Mouse (Mus musculus): ENCODE results near the gene Mtmr12. TPM values are rescaled to one million over a fixed set of nuclear protein-coding genes. Genes with fewer than 3 reads are reported as not detected.
"Not testable (repeated sequence)": the region's sequence is repeated elsewhere in the genome, so short reads cannot be mapped to it uniquely, and the experiment has no call there.

Gene Mtmr12
- total RNA-seq, 2 experiments from 2014 or later = 15.1 to 24.7 TPM

DNA sequence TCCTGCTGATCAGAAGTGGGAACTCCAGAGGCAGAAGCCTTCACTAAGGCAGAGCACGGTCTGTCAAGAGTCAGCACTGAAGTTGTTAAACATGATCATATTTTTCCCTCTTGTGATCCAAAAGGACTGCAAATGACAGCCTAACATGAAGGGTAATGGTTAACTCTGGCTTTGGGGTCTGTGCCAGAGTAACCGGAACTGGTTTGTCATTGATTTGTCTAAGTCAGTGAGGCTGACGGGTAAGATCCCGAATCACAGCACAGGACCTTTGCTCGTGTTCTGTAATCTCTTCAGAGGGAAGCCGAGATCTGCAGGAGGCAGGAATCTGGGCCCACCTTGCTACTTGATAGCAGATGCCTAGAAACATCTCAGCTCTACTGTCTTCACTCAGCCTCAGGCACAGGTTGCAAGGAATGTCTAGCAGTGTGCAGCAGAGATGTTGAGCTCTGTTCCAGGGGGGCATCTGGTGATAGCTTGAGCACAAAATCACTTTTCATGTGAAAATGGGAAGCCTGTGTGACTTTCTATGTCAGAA is 2.8 kb downstream of the Mtmr12 start:
- no peak for ATAC-seq (replicated peaks; ENCODE audit: low FRiP score, poor library complexity, severe bottlenecking)

DNA sequence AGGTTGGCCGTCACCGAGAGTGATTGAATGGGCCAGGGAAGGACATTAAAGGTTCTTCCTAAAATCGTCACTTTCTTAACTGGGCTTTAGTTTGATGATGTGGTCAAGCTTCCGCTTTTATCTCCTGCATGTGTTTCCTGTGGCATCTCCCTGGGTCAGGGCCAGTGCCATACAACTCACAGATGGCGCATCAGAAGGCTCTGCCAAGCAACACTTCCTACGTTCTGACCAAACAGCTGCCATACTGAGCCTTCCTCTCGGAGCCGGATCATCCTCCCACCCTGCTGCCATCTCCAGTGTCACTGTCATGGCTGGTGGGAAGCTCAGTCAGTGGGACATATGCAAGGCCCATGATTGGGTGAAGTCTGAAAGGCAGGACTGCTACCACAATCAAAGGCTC is 6.7 kb downstream of the Mtmr12 start:
- ATAC-seq (replicated peaks; ENCODE audit: low FRiP score, poor library complexity, severe bottlenecking) = no peak

DNA sequence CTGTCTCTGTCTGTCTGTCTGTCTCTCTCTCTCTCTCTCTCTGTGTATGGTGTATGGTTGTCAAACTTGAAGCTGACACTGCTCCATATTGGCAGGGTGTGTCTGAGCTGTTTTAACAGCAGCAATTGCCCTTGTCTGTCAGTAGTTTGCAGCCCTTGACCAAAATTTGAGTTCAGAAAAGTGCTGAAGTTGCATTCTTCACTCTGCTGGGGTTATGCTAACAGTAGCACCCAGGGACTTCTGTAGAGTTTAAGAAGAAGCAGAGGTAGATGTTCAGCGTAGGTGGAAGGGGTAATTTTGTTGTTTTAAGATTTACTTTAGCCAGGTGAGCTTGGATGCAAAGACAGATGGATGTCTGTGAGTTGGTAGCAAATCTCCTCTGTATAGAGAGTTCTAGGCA is 7.4 kb downstream of the Mtmr12 start:
- ATAC-seq (replicated peaks; ENCODE audit: low FRiP score, poor library complexity, severe bottlenecking) = no peak

DNA sequence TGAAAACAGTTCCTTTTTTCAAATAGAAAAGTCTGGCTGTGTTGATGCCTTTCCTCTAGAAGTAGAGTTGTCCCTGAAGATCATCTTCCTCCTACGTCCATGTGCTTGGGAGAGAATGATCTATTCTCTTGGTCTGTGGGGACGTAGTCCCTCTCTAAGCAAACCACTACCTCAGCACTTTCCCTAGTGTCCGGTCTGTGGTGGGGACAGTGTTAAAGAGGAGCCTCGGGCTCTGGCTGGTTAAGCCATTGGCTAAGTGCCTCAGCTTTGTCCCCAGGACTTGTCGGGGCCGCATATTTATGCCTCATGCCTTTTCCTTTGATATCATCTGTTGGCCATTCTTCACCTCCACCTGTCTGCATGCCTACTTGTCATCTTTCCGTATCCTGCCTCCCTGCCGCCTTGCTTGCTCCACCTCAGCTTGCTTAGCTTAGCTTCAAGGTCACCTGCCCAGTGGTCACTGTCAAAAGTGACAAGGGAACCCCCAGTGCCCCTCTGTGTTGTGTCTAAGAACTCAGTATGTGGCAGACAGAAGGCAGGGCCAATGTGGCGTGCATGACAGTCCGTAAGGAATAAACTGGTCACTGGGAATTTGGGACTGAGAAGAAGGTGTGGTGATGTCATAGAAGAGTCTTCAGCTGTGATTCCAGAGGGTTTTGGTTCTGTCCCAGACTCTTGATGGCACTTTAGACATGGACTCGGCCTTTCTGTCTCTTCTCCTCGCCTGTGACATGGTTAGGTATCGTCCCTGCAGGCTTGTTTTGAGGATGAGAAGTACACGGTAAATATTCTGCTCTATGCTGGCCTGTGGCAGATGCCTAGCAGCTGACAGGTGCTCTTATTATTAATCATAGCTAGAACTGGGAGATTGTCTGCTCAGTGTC is 9.9 kb downstream of the Mtmr12 start:
- no peak for ATAC-seq (replicated peaks; ENCODE audit: low FRiP score, poor library complexity, severe bottlenecking)

DNA sequence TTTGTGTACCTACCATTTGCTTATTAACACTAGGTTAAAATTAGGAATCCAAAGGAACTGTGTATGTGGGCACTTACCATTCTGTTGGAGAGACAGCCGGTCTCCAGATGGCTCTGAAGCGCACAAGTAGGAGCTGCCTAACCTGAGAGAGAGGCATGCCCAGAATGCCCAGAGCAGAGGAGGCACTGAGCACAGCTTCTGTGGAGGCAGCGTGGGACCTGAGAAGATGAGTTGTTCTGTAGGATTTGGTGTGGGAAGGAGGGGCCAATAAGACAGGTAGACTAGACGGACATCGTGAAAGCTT is 10.5 kb downstream of the Mtmr12 start:
- no peak for ATAC-seq (replicated peaks; ENCODE audit: low FRiP score, poor library complexity, severe bottlenecking)

GRCm38 (mm10) chr15:12216119-12216518 is 11.3 kb downstream of the Mtmr12 start:
- ATAC-seq (replicated peaks; ENCODE audit: low FRiP score, poor library complexity, severe bottlenecking) = no peak

DNA sequence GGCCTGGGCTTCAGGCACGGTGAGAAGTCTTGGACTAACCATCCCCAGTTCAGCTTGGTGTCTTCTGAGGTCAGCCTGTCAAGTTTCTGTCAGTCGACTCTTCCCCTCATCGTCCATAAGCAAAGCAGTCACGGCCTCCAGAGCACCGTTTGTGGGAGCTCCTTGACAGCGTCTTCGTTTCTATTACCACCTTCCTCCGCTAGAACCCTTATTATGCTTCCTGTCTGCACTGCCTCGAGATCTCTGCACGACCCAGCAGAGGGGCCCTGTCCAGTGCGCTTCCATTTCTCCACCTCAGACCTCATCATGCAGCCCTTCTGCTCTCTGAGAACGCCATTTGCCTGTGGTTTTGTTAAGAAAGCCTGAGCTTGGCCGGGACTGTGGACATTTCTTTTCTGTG is 12.0 kb downstream of the Mtmr12 start:
- no peak for ATAC-seq (replicated peaks; ENCODE audit: low FRiP score, poor library complexity, severe bottlenecking)

DNA sequence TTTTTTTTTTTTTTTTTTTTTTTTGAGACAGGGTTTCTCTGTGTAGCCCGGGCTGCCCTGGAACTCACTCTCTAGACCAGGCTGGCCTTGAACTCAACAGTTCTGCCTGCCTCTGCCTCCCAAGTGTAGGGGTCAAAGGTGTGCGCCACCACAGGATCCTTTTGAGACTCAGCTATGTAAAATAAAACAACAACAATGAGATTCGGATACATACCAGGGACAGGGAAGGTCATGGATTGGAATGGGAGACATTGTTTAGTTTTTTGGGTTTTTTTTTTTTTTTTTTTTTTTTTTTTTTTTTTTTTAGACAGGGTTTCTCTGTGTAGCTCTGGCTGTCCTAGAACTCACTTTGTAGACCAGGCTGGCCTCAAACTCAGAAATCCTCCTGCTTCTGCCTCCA is 12.5 kb downstream of the Mtmr12 start:
- not testable (repeated sequence) for ATAC-seq (replicated peaks; ENCODE audit: low FRiP score, poor library complexity, severe bottlenecking)

- ATAC-seq (replicated peaks; ENCODE audit: low FRiP score, poor library complexity, severe bottlenecking) = no peak
Observed at GRCm38 (mm10) chr15:12217849-12218248, 13.0 kb downstream of the Mtmr12 start.

DNA sequence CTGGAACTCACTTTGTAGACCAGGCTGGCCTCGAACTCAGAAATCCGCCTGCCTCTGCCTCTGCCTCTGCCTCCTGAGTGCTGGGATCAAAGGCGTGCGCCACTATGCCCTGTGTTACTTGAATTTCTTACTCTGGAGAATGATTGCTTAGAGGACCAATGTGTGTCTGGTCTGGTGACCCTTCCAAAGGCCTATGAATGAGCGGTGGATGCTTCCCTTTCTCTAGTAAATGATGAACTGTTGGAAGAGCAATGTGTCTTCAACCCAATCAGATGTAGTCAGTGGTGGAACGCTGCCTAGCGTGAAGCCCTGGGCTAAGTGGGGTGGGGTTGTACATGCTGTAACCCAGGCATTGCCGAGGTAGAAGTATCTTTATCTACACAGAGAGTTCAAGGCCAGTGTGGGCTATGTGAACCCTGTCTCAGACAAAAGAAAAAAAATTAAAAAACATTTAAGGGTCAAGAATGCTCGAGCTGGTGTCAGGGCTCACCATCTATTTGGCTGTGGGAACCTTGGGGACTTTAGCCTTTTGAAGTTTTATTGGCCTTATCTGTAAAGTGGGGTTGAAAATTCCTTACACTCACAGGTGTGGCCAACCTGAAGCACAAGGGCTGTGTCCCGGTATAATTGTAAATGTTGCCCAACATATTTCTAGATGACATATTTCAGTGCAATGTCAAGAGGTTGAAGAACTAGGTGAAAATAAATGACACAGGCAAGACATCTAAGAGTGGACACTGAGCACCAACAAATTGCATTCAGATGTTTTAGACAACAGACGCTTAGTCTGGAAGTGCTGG is 14.0 kb downstream of the Mtmr12 start:
- no peak for ATAC-seq (replicated peaks; ENCODE audit: low FRiP score, poor library complexity, severe bottlenecking)

- no peak for ATAC-seq (replicated peaks; ENCODE audit: low FRiP score, poor library complexity, severe bottlenecking)
Observed at GRCm38 (mm10) chr15:12221131-12221530, 16.3 kb downstream of the Mtmr12 start.

GRCm38 (mm10) chr15:12222564-12223302 is 17.9 kb downstream of the Mtmr12 start:
- ATAC-seq (replicated peaks; ENCODE audit: low FRiP score, poor library complexity, severe bottlenecking) = no peak

GRCm38 (mm10) chr15:12223393-12223792 is 18.6 kb downstream of the Mtmr12 start:
- no peak for ATAC-seq (replicated peaks; ENCODE audit: low FRiP score, poor library complexity, severe bottlenecking)

DNA sequence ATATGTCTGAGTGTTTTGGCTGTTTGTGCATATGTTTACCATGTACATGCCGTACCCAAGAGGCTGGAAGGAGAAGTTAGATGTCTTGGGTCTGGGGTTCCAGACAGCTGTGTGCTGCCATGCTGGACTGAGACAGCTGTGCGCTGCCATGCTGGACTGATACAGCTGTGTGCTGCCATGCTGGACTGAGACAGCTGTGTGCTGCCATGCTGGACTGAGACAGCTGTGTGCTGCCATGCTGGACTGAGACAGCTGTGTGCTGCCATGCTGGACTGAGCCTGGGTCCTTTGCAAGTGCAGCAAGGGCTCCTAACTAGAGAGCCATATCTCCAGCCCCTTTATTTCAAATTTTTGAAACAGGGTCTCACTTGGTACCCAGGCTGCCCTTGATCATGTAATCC is 19.4 kb downstream of the Mtmr12 start:
- no peak for ATAC-seq (replicated peaks; ENCODE audit: low FRiP score, poor library complexity, severe bottlenecking)

GRCm38 (mm10) chr15:12225062-12225461 is 20.2 kb downstream of the Mtmr12 start:
- no peak for ATAC-seq (replicated peaks; ENCODE audit: low FRiP score, poor library complexity, severe bottlenecking)

DNA sequence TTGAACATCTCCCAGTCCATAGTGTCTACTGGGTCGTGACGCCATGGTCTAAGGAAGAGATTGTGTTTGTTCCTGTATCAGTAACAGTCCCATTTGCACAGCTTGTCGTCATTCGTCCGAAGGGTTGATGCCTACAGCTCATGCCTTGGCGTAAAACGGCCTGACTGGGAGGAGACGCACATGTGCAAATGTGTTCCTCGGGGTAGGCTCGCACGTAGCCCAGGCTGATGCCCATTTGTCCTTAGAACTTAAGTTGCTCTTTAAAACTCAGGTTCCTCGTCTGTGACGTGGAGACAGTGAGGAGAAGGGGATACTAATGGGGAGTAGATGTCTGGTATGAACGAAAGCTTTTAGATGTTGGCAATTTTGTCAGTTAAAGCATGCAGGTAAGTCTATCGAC is 22.1 kb downstream of the Mtmr12 start:
- ATAC-seq (replicated peaks; ENCODE audit: low FRiP score, poor library complexity, severe bottlenecking) = no peak

DNA sequence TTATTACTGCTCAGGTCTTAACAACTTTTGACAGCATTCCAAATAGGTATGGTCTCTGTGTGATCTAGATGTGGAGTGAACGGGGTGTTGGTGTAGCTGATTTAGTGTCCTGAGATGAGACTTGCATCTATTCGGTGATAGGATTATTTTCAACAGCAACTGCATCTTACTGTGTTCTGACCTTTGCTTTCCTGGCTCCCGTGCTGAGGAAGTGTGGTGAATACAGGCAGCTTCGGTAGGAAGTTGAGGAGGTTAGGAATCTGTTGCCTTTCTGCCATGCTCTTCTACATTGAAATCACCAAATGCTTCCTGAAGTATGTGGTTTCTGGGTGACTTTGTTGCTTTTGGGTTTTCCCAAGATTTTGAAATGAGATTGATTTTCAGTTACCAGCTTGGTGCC is 22.5 kb downstream of the Mtmr12 start:
- ATAC-seq (replicated peaks; ENCODE audit: low FRiP score, poor library complexity, severe bottlenecking) = no peak

DNA sequence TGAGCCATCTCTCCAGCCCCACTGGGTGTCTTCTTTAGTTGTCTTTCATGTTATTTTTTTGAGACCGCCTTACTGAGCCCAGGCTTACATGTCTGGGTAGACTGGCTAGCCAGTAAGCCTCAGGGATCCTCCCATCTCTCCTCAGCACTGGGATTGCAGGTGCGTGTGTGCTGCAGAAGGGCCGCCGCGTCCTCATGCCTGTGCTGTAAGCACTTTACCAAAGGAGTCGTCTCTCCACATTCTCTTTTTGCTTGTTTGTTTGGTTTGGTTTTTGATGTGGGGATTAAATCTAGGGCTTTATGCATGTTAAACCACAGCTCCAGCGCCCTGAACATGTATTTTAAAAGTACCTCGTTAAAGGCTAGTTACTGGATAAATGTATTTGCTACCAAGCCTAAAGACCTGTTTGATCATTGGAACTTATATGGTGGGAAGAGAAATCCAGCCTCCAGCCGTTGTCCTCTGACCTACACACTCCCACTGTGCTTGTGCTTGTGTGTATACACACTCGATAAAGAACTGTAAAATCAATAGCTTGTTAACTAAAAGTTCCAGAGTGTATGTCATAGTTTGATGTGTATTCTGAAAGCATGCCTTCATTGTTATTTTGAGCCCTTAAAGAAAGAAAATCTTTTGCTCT is 24.9 kb downstream of the Mtmr12 start:
- ATAC-seq (replicated peaks; ENCODE audit: low FRiP score, poor library complexity, severe bottlenecking) = no peak

GRCm38 (mm10) chr15:12230243-12230935 is 25.6 kb downstream of the Mtmr12 start:
- no peak for ATAC-seq (replicated peaks; ENCODE audit: low FRiP score, poor library complexity, severe bottlenecking)
